Mouse (Mus musculus): ENCODE measurements around the gene Apaf1. TPM values are rescaled to one million over a fixed set of nuclear protein-coding genes. Genes with fewer than 3 reads are reported as not detected.

Gene Apaf1
- total RNA-seq, 2 experiments from 2014 or later = 15.9 to 16.7 TPM

GRCm38 (mm10) chr10:90990340-90990739 lies 92.2 kb downstream of the Apaf1 start:
- no peak for DNase-seq (ENCODE audit: low spot score in 2 of 2)

- no peak for DNase-seq (ENCODE audit: low spot score in 2 of 2)
Observed at GRCm38 (mm10) chr10:90983046-90983445, 99.5 kb downstream of the Apaf1 start.

- no peak for DNase-seq (ENCODE audit: low spot score in 2 of 2)
Observed at GRCm38 (mm10) chr10:90981811-90982210, 100.8 kb downstream of the Apaf1 start.

GRCm38 (mm10) chr10:90974491-90974890 lies 108.1 kb downstream of the Apaf1 start:
- DNase-seq (ENCODE audit: low spot score in 2 of 2) = no peak

- DNase-seq (ENCODE audit: low spot score in 2 of 2) = no peak
Observed at GRCm38 (mm10) chr10:90974084-90974483, 108.5 kb downstream of the Apaf1 start.

- no peak for DNase-seq (ENCODE audit: low spot score in 2 of 2)
Observed at GRCm38 (mm10) chr10:90970560-90970959, 112.0 kb downstream of the Apaf1 start.

GRCm38 (mm10) chr10:90969355-90970174 lies 113.0 kb downstream of the Apaf1 start:
- DNase-seq (ENCODE audit: low spot score in 2 of 2) = no peak

- peak in 1 of 2 experiments; percentile 41 for DNase-seq (ENCODE audit: low spot score in 2 of 2)
Observed at GRCm38 (mm10) chr10:90968247-90968646, 114.3 kb downstream of the Apaf1 start.

GRCm38 (mm10) chr10:90966821-90967220 lies 115.7 kb downstream of the Apaf1 start:
- DNase-seq (ENCODE audit: low spot score in 2 of 2) = peak; percentile 89 to 95

- peak in 1 of 2 experiments; percentile 38 for DNase-seq (ENCODE audit: low spot score in 2 of 2)
Observed at GRCm38 (mm10) chr10:90965671-90966315, 116.8 kb downstream of the Apaf1 start.

GRCm38 (mm10) chr10:90964511-90964910 lies 118.1 kb downstream of the Apaf1 start:
- DNase-seq (ENCODE audit: low spot score in 2 of 2) = no peak

GRCm38 (mm10) chr10:90960374-90960773 lies 122.2 kb downstream of the Apaf1 start:
- no peak for DNase-seq (ENCODE audit: low spot score in 2 of 2)

- no peak for DNase-seq (ENCODE audit: low spot score in 2 of 2)
Observed at GRCm38 (mm10) chr10:90953821-90954220, 128.7 kb downstream of the Apaf1 start.

GRCm38 (mm10) chr10:90953103-90953709 lies 129.4 kb downstream of the Apaf1 start:
- DNase-seq (ENCODE audit: low spot score in 2 of 2) = no peak

- no peak for DNase-seq (ENCODE audit: low spot score in 2 of 2)
Observed at GRCm38 (mm10) chr10:90947608-90948373, 134.8 kb downstream of the Apaf1 start.

- DNase-seq (ENCODE audit: low spot score in 2 of 2) = no peak
Observed at GRCm38 (mm10) chr10:90947043-90947442, 135.5 kb downstream of the Apaf1 start.

GRCm38 (mm10) chr10:90942001-90942700 lies 140.4 kb downstream of the Apaf1 start:
- no peak for DNase-seq (ENCODE audit: low spot score in 2 of 2)

- peak in 1 of 2 experiments; percentile 64 for DNase-seq (ENCODE audit: low spot score in 2 of 2)
Observed at GRCm38 (mm10) chr10:90940521-90941520, 141.7 kb downstream of the Apaf1 start.

All from layer of hippocampus, adult 18-20 months (tissue).